Mouse (Mus musculus) brown adipose tissue, adult 24 weeks (tissue): ENCODE measurements at regions not wholly inside any gene's neighbourhood (a gene's known extent, or its start where the extent isn't known, plus 50 kb on each side); places are given as distances from the start of the nearest gene placed in this dataset.
A peak's percentile ranks its signal among the peaks of the same experiment; 100 is the strongest.

Experiments
- H3K27ac ChIP-seq: fragments of 200-500 bp; replicated peaks from 2 replicates; pipeline ENCODE4 v1.5.1; 2012; ENCODE audit warnings: low read depth, mild to moderate bottlenecking, low read length
- H3K4me1 ChIP-seq: fragments of 200-500 bp; 2 replicates; pipeline ENCODE4 v1.6.1; 2012; ENCODE audit warnings: low read length, mixed read lengths; ENCODE audit not compliant: control insufficient read depth, insufficient read depth, insufficient read length
- H3K4me3 ChIP-seq: fragments of 200-500 bp; 2 replicates; pipeline ENCODE4 v1.5.1; 2012; ENCODE audit warnings: low read depth, mild to moderate bottlenecking, low read length, moderate library complexity; ENCODE audit not compliant: insufficient read depth

DNA sequence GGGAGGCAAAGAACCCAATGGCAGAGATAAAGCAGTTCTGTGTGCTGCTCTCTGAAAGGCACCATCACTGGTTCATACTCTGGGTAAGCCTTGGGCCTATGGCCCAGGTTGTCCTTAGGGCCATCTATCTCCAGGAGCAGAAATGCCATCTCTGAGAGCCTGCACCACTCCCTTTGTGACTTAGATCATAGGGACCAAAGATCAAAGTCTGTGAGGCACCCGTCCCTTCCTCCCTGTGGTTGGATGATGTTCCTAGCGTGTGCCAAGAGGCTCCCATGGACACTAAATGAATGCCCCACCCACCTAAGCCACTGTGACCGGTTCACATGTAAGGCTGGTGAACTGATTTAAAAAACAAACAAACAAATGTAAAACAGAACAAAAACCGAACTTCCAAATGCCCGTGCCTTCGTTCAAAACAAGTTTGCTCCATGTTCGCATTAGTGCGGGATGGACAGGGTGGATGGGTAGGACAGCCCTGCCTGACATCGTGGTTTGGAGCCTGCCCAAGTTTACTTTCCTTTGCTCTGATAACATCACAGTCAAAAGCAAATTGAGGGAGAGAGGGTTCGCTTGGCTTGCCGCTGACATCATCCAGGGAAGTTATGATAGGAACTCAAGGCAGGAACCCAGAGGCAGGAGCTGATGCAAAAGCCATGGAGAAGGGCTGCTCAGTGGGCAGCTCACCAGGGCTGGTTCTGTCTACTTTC lies 418.6 kb downstream of the Med13l start:
- H3K27ac ChIP-seq, result no peak overlapping the region
- no peak overlapping the region for H3K4me3 ChIP-seq
- peaks cover 7% of the 10 kb centered on the region; the same call in 1 of the 2 replicates for H3K4me1 ChIP-seq

DNA sequence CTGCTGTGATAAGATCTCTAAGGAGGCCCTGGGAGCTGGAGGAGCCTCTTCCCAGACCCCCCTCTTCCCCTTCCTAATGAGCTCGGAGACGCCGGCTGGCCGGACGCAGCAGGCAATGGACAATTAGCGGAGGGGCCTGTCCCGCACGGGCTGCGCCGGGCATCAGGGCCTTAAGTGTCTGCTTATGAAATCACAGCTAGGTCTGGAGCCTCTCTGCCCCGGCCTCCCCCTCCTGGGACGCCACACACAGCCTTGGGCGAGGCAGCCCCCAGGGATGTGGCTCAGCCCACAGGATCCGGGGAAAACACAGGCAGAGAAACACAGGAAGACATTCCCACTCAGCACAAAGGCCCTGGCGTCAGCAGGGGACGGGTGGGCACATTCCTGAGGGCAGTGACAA lies 420.6 kb downstream of the Med13l start:
- Histone ChIP-seq H3K4me3 (no peak overlapping the region), H3K4me1 (peaks cover 15% of the 10 kb centered on the region; the same call in 1 of the 2 replicates), H3K27ac (peak overlapping the region; percentile 88)

- no peak overlapping the region for H3K27ac ChIP-seq
- H3K4me3 ChIP-seq, result no peak overlapping the region
- peaks cover 15% of the 10 kb centered on the region; the same call in 1 of the 2 replicates for H3K4me1 ChIP-seq
Measured at GRCm38 (mm10) chr5:118984251-118984650, 423.8 kb downstream of the Med13l start.

DNA sequence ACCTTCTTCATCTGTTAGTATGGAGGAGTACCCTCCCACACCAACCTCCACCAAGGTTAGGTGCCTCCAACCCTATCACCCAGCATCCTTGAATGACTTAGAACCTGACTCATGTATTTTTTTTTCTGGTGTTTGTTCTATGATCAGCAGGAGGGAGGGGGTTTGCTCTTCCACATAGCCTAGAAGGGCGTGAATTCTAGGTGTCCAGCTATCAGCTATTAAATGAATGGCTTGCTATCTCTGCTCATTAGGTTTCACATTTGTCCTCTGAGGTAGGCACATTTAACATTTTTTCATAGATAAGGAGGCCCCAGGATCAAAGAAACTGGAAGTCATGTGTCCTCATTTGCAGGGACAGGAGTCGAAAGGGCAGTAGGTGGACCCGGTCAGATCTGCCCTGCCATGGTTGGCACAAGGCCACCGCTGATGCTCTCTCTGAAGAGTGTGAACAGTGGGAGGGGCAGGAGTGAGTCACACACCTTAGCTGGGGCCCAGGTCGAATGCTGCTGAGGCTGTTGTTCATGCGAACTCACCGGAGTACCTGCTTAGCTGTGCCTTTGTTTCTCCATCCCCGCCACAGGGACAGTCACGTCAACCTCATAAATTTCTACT lies 424.4 kb downstream of the Med13l start:
- Histone ChIP-seq H3K27ac (no peak overlapping the region), H3K4me1 (peaks cover 15% of the 10 kb centered on the region; the same call in 1 of the 2 replicates), H3K4me3 (no peak overlapping the region)

- Histone ChIP-seq H3K4me1 (peaks cover 7% of the 10 kb centered on the region; the same call in 1 of the 2 replicates), H3K27ac (no peak overlapping the region), H3K4me3 (no peak overlapping the region)
Measured at GRCm38 (mm10) chr5:118987376-118988000, 427.0 kb downstream of the Med13l start.

DNA sequence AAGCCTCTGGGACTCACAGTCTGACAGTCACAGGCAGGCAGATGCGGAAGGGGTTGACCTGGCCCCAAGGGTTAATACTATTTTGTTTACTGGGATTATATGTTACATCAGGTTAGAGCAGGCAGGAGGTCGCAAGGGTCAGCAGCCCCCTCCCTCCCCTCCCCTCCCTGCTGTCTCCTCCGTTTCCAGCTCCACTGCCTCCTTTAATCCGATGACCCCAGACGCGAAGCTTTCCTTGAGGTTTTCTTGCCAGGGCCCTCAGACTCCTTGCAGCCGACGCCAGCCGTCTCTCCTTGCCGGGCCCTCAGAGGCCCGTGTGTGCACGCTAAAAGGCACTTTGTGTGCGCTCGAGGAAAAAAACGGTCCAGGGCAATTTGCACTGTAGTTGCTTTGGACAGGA lies 438.6 kb downstream of the Med13l start:
- Histone ChIP-seq H3K27ac (no peak overlapping the region), H3K4me3 (no peak overlapping the region), H3K4me1 (no peaks in the 10 kb centered on the region)

DNA sequence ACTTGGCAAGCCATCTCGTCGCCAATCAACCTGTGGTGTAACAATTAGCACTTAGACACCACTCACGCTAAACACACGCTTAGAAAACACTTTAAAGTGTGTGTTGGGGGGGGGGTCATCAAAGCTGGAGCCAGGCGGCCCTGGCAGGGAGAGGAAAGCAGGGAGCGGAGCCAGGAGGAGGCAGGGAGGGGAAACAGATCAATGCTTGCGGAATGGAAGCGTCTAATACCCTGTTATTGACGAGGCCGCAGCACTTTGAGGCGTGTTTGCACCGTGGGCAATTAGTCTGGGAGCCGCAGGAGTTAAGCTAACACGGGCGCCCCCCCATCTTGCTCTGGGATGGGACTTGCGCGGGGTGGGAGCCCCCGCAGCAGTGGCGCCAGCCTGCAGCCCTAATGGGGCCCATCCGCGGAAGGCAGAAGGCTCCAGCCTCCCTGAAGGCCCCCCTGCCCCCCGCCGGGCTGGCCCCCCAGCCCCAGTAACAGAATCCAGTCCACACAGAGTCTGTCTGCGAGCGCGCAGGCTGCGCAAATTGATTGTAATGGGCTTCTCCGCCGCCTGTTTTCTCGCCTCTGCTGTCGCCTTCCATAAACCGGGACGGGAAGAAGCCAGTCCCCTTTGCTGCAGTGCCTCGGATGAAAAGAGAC lies 445.5 kb downstream of the Med13l start:
- Histone ChIP-seq H3K27ac (no peak overlapping the region), H3K4me1 (no peaks in the 10 kb centered on the region; the same call in 1 of the 2 replicates), H3K4me3 (no peak overlapping the region)

DNA sequence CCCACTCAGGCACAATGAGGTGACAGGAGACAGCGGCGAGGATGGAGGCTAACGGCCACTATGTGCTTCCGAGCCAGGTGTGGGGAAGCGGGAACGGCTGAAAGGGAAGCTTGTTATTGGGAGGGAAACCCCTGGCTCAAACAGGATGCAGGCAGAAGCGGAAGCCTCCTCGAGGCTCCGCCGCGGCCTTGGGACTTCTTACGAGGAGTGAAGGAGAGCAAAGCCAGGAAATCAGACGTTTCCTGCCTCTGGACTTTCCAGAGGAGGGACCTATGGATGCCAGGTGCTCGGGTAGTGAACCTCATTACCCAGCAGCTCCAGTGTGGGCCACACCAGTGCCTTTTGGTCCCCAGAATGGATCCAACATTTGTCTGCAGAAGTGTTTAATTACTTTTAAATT lies 449.6 kb downstream of the Med13l start:
- Histone ChIP-seq H3K4me1 (no peaks in the 10 kb centered on the region; the same call in 1 of the 2 replicates), H3K4me3 (no peak overlapping the region), H3K27ac (no peak overlapping the region)

GRCm38 (mm10) chr5:119015181-119015580 lies 454.7 kb downstream of the Med13l start:
- Histone ChIP-seq H3K4me3 (no peak overlapping the region), H3K27ac (no peak overlapping the region), H3K4me1 (no peaks in the 10 kb centered on the region)

- H3K4me3 ChIP-seq, result no peak overlapping the region
- H3K4me1 ChIP-seq, result no peaks in the 10 kb centered on the region
- no peak overlapping the region for H3K27ac ChIP-seq
Measured at GRCm38 (mm10) chr5:119015606-119016255, 455.3 kb downstream of the Med13l start.

GRCm38 (mm10) chr5:119016420-119016819 lies 455.9 kb downstream of the Med13l start:
- H3K4me3 ChIP-seq, result no peak overlapping the region
- no peak overlapping the region for H3K27ac ChIP-seq
- H3K4me1 ChIP-seq, result no peaks in the 10 kb centered on the region

DNA sequence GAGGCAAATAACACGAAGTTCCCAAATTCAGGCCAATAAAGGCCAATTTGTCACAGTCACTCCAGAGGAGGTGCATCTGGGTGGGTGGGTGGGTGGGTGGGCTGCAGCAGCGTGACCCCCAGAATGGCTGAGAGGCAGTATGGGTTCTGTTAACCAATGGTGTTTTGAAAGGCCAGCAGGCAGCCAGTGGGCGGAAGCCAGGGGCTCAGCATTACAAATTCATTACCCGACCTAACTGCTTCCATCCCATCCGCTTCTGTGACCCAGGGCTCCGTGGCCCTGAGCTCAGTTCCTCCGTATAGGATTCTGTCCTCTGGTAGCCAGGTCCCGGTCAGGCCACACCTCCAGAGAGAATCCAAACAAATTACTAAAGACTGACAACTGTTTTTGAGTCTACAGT lies 463.5 kb downstream of the Med13l start:
- no peak overlapping the region for H3K27ac ChIP-seq
- no peaks in the 10 kb centered on the region for H3K4me1 ChIP-seq
- H3K4me3 ChIP-seq, result no peak overlapping the region

GRCm38 (mm10) chr5:119032051-119032450 lies 471.6 kb downstream of the Med13l start:
- Histone ChIP-seq H3K27ac (no peak overlapping the region), H3K4me3 (no peak overlapping the region), H3K4me1 (no peaks in the 10 kb centered on the region)

DNA sequence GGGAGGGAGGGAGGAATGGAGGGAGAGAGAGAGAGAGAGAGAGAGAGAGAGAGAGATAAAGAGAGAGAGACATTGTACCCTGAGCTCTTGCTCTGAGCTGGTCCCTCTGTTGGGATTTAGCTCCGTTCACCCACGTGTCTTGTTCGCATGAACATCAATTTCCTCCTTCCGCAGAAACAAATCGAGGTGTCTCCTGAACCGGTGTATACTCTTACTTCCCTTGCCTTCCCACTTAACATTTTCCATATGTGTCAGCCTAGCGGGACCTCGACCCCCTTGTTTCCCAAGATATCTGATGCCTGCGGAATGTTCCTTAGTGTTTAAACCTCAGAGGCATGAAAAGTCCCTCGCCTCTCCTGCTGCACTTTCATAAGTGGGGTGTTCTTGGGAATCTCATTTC lies 484.1 kb downstream of the Med13l start:
- Histone ChIP-seq H3K27ac (no peak overlapping the region), H3K4me1 (no peaks in the 10 kb centered on the region), H3K4me3 (no peak overlapping the region)

GRCm38 (mm10) chr5:119047581-119047980 lies 487.1 kb downstream of the Med13l start:
- peaks cover 4% of the 10 kb centered on the region; the same call in 1 of the 2 replicates for H3K4me1 ChIP-seq
- no peak overlapping the region for H3K4me3 ChIP-seq
- H3K27ac ChIP-seq, result no peak overlapping the region
